Mouse (Mus musculus) kidney, postnatal 0 days (tissue): Measurements from ENCODE around the gene Arl2bp. TPM values are rescaled to one million over a fixed set of nuclear protein-coding genes. Genes with fewer than 3 reads are reported as not detected.

Source experiments
- ATAC-seq: fragments of 200-750 bp; cut with Nextera tagmentation; replicated peaks from 2 replicates; pipeline ENCODE4 v1.8.0; 2017; ENCODE audit warnings: low read depth, moderate number of reproducible peaks, moderate TSS enrichment, moderate library complexity; ENCODE audit not compliant: low FRiP score
- DNase-seq: peaks from one replicate; pipeline ENCODE4 v3.0.0-alpha.2; 2016; ENCODE audit warnings: low spot score
- H3K27ac ChIP-seq: fragments of 300-500 bp; sonication (generic); 2 replicates; pipeline ENCODE4 v1.5.1; 2014; ENCODE audit warnings: mild to moderate bottlenecking
- H3K27me3 ChIP-seq: fragments of 300-500 bp; sonication (generic); 2 replicates; pipeline ENCODE4 v1.6.1; 2014; ENCODE audit warnings: low read length, mixed read lengths; ENCODE audit not compliant: insufficient read depth
- H3K36me3 ChIP-seq: fragments of 300-500 bp; sonication (generic); 2 replicates; pipeline ENCODE4 v1.6.1; 2014; ENCODE audit warnings: low read length, mixed read lengths; ENCODE audit not compliant: insufficient read depth
- H3K4me1 ChIP-seq: fragments of 300-500 bp; sonication (generic); replicated peaks from 2 replicates; pipeline ENCODE4 v1.6.1; 2014; ENCODE audit warnings: antibody characterized with exemption, low read length, mixed read lengths; ENCODE audit not compliant: insufficient read depth
- H3K4me2 ChIP-seq: fragments of 300-500 bp; sonication (generic); 2 replicates; pipeline ENCODE4 v1.6.1; 2014; ENCODE audit warnings: mild to moderate bottlenecking, low read length, moderate library complexity, mixed read lengths
- H3K4me3 ChIP-seq: fragments of 300-500 bp; sonication (generic); replicated peaks from 2 replicates; pipeline ENCODE4 v1.5.1; 2014; ENCODE audit warnings: low read depth, low read length
- H3K9ac ChIP-seq: fragments of 300-500 bp; sonication (generic); 2 replicates; pipeline ENCODE4 v1.6.1; 2014; ENCODE audit warnings: low read depth, low read length
- H3K9me3 ChIP-seq: fragments of 300-500 bp; sonication (generic); replicated peaks from 2 replicates; pipeline ENCODE4 v1.6.1; 2016; ENCODE audit warnings: low read length, inconsistent platforms, mixed read lengths
- CTCF ChIP-seq: IDR thresholded peaks from 2 replicates; pipeline ENCODE4 v1.5.1; 2016; ENCODE audit warnings: antibody characterized with exemption, low read depth, mild to moderate bottlenecking, moderate library complexity
- WGBS: fragments of 180-500 bp; shearing (Covaris S2); extraction: QIAGEN DNeasy Blood & Tissue Kit; methylation state at CpG from one replicate; pipeline ENCODE4 v1.1.7; 2014; 5-methylcytosine and 5-hydroxymethylcytosine counted together
- polyA plus RNA-seq: library from polyadenylated mRNA; unstranded; fragments of >200 nt; fragmentation: Nextera tagmentation; extraction: Ambion mirVana; gene quantifications from 2 replicates; pipeline ENCODE4 v1.2.1, GENCODE M21; 2015

The Arl2bp gene
- polyA plus RNA-seq, result 127 TPM in 2 replicates

DNA sequence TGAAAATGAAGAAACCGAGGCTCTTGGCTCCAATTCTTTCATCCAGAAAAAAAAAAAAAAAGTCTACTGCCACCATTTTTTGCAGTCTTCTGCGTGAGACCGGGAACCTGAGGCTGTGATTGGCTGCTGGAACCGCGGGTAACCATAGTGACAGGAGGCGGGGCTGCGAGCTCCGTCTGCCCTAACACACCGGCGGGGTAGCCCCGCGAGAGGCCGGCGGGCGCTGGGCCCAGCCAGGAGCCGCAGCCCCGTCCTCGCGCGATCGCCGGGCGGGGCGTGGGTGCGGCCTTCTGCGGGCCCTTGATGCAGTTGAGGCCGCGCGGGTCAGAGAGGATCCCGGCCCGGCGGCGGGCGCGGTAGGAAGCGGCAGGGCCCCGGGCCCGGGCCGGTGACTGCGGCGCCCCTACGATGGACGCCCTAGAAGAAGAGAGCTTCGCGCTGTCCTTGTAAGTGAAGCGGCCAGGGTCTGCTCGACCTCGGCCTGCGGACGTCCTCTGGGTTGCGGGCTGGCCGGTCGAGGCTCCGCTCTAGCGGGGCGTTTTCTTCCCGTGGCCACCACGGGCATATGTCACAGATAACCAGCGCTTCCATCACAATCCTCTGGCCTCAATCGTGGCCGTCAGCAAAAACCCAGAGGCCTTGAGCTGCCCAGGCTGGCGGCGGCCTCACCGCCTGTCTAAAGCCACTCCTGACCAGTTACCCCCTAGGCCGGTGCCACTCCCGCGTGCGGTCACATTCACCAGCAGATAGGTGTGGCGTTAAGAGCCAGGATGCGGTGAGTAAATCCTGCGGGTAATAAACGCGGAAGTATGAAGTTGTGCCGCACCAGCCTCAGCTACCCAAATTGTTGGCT, at the start of gene Arl2bp:
Gene Arl2bp (plus strand): TSS at position 145 of the 853 bp plus-strand sequence.
- TF ChIP-seq CTCF, result no peak
- no peaks in the 10 kb centered on the region for H3K9me3 ChIP-seq
- WGBS, result under 1% methylated on average over 74 of the region's 74 CpGs
- peak within 1 kb of the TSS; percentile 88 for H3K4me2 ChIP-seq
- 0 out of 2 replicates have a peak, but pooled peaks cover 4% of the 10 kb centered on the region for H3K4me1 ChIP-seq
- peak within 1 kb of the TSS; percentile 97 for H3K9ac ChIP-seq
- peak; percentile 99 for DNase-seq
- H3K27ac ChIP-seq, result peak within 1 kb of the TSS; percentile 88
- ATAC-seq, result peak; percentile 99
- peak within 1 kb of the TSS; percentile 84 for H3K4me3 ChIP-seq
- H3K36me3 ChIP-seq, result peaks cover 16% of the 10 kb centered on the region
- no peaks in the 10 kb centered on the region for H3K27me3 ChIP-seq

DNA sequence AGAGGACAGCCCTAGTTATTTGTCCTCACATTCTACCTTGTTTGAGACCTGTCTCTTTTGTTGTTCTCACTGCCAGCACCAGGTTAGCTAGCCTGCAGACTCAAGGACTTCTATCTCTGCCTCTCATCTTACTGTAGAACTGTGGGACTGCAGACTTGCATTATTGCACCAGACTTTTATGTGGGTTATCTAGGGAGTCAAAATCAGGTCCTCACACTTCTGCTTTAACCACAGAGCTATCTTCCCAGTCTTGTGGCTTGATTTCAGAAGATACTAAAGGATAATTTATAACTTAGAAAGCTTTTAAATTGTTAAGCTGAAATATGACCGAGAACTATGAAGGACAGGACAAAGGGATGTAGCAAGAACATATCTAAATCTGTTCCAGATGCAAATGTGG, 41.5 kb upstream of the Arl2bp start:
- Histone ChIP-seq H3K36me3 (peaks cover 6% of the 10 kb centered on the region; the same call in 1 of the 2 replicates), H3K27ac (no peak overlapping the region), H3K4me2 (no peak overlapping the region), H3K9me3 (no peaks in the 10 kb centered on the region), H3K4me3 (no peak overlapping the region), H3K4me1 (no peaks in the 10 kb centered on the region), H3K9ac (no peak overlapping the region), H3K27me3 (no peaks in the 10 kb centered on the region)
- no peak for TF ChIP-seq CTCF
- no peak for DNase-seq
- 86% methylated on average over 1 of the region's 1 CpGs for WGBS
- ATAC-seq, result no peak

DNA sequence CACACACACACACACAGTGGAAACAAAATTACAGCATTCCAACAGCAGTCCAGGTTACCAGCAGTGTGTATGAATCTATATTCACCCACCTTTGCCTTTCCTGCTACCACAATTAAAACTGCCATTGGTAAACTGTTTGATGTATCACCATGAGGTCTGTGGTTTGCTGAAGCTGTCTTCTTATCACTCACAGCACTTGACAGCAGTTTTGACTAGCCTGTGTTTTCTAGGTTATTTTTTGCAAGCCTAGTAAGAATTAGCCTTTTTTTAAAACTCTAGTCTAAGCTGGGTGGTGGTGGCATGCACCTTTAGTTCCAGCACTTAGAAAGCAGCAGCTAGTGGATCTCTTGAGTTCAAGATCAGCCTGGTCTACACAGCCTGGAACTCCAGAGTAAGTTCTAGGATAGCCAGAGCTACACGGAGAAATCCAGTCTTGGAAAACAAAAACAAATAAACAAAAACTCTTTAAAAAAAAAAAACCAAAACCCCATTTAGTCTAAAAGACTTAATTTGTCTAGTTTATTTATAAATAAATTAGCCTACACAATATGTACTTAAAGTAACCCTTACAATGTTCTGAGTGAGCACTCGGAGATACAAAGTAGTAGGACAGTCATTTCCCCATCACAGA, 32.7 kb upstream of the Arl2bp start:
- no peaks in the 10 kb centered on the region for H3K4me1 ChIP-seq
- ATAC-seq (no peak), DNase-seq (no peak)
- H3K9me3 ChIP-seq, result no peaks in the 10 kb centered on the region
- H3K36me3 ChIP-seq, result peaks cover 43% of the 10 kb centered on the region
- H3K9ac ChIP-seq, result no peak overlapping the region
- no peak for TF ChIP-seq CTCF
- WGBS, result 80% methylated on average over 2 of the region's 2 CpGs
- no peak overlapping the region for H3K4me3 ChIP-seq
- H3K27me3 ChIP-seq, result no peaks in the 10 kb centered on the region
- H3K4me2 ChIP-seq, result no peak overlapping the region
- H3K27ac ChIP-seq, result no peak overlapping the region

DNA sequence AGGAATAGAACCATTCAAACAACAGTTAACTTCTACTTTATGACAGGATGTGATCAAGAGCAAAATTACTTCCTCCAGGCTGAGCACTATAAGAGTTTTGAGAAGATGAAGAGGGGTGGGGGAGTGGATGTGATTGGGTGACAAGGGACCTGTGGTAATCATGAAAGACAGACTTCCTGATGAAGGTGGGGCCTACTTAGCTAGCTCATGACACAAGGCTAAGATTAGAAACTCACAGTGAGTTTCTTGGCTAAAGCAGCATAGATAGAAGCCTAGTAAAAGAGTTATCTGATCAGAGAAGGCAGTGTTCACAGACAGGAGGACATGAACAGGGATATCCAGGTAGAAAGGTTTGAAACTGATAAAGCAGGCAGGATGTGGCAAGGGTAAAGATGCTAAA, 32.2 kb upstream of the Arl2bp start:
- Histone ChIP-seq H3K4me1 (no peaks in the 10 kb centered on the region), H3K4me3 (no peak overlapping the region), H3K9ac (no peak overlapping the region), H3K9me3 (no peaks in the 10 kb centered on the region), H3K27ac (no peak overlapping the region), H3K36me3 (peaks cover 44% of the 10 kb centered on the region), H3K4me2 (no peak overlapping the region), H3K27me3 (no peaks in the 10 kb centered on the region)
- TF ChIP-seq CTCF, result no peak
- ATAC-seq (no peak), DNase-seq (no peak)

DNA sequence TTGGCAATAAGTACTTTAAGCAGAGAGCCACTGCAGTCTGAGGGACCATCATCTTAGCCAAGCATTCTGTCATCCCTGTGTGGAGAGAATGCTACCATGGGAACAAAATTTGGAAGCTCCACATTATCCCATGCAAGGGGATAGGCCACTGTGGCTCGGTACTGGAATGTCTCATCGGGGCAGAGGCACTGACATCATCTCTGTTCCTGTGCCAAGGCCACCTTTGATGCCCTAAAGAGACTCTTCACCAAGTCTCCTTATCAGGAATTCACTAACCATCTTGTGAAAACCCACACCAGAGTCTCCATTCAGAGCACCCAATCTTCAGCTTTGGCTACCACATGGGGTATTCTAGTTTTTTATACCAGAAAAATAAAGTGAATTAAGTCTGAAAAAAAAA, 25.2 kb upstream of the Arl2bp start:
- no peak for ATAC-seq
- Histone ChIP-seq H3K9ac (no peak overlapping the region), H3K27ac (no peak overlapping the region), H3K27me3 (no peaks in the 10 kb centered on the region), H3K4me1 (no peaks in the 10 kb centered on the region), H3K36me3 (peaks cover 45% of the 10 kb centered on the region), H3K9me3 (no peaks in the 10 kb centered on the region), H3K4me3 (no peak overlapping the region), H3K4me2 (no peak overlapping the region)
- no peak for TF ChIP-seq CTCF
- WGBS, result 96% methylated on average over 2 of the region's 2 CpGs
- DNase-seq, result no peak

DNA sequence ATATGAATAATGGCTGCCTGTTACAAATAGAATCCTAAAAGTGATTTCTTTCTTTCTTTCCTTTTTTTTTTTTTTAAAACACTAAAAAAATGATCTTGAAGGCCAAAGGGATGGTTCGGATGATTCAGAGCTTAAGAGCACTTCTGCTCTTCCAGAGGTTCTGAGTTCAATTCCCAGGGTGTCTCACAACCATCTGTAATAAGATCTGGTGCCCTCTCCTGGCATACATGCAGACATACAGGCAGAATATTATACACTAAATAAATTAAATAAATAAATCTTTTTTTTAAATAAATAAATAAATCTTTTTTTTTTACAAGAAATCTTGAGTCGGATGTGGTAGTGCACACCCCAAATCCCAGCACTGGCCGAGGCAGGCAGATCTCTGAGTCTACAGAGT, 24.5 kb upstream of the Arl2bp start:
- ATAC-seq, result no peak
- peaks cover 47% of the 10 kb centered on the region for H3K36me3 ChIP-seq
- no peak overlapping the region for H3K9ac ChIP-seq
- H3K27me3 ChIP-seq, result no peaks in the 10 kb centered on the region
- no peak overlapping the region for H3K27ac ChIP-seq
- no peak for DNase-seq
- TF ChIP-seq CTCF, result peak; percentile 35
- WGBS, result 91% methylated on average over 3 of the region's 3 CpGs
- no peaks in the 10 kb centered on the region for H3K4me1 ChIP-seq
- H3K4me3 ChIP-seq, result no peak overlapping the region
- H3K9me3 ChIP-seq, result no peaks in the 10 kb centered on the region
- H3K4me2 ChIP-seq, result no peak overlapping the region
